In the genomic region with DNA sequence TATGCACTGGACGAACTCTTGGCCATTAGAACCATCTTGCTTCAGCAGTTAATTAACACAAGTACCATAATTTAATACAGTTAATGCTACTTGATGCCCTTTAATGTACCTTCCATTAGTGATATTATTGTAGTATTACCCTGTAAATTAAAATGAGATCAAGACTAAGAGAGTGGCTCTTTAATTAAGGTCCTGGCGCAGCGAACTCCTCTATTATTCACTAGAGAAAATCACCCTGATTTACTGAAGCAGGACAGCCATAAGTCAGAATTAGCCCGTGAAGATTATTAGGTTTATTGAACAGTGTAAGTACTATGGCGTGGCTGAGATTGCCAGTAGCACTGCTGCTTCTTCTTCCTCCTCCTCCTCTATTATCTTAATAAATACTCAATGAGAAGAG, we compare ENCODE assay signal across 16 mouse cellular contexts.
DNase-seq lines count a peak whose midpoint lies in the region; ATAC-seq and TF ChIP-seq lines count a peak whose summit lies in the region.
"Had no signal": no experiment of that assay in that cellular context is flagged by ENCODE, and none has a peak within 500 bp of the region (broad histone marks: within the 10 kb centered on the region; RNA-seq: fewer than 3 reads in every experiment).

No protein-coding gene starts in this region.

- H3K4me1 ChIP-seq in neural tube, embryonic 13.5 days (replicated peaks): 0 out of 2 replicates have a peak, but pooled peaks cover 3% of the 10 kb centered on the region
- no peaks in the 10 kb centered on the region for H3K4me1 ChIP-seq in neural tube, embryonic 15.5 days
- H3K4me1 ChIP-seq: embryonic facial prominence, embryonic 10.5 days; embryonic facial prominence, embryonic 12.5 days; forebrain, embryonic 13.5 days; forebrain, embryonic 15.5 days had no signal

- H3K4me2 ChIP-seq in neural tube, embryonic 13.5 days: no peak overlapping the region
- H3K4me2 ChIP-seq in neural tube, embryonic 15.5 days: no peak overlapping the region
- H3K4me2 ChIP-seq: embryonic facial prominence, embryonic 12.5 days; forebrain, embryonic 13.5 days; forebrain, embryonic 15.5 days had no signal

- ATAC-seq in neural tube, embryonic 13.5 days (ENCODE audit: low read depth): peak; percentile 50; the same call in 1 of the 2 replicates
- peak; percentile 38; the same call in 1 of the 2 replicates for ATAC-seq in neural tube, embryonic 15.5 days (ENCODE audit: low FRiP score)
- ATAC-seq in megakaryocyte, adult 5-6 weeks (ENCODE audit: poor library complexity, severe bottlenecking): no peak
- ATAC-seq: forebrain, embryonic 13.5 days; forebrain, embryonic 15.5 days; forebrain, postnatal 0 days had no signal

- no peak overlapping the region for H3K4me3 ChIP-seq in layer of hippocampus, adult 2 months
- no peak overlapping the region for H3K4me3 ChIP-seq in neural tube, embryonic 13.5 days
- H3K4me3 ChIP-seq in neural tube, embryonic 15.5 days (replicated peaks): no peak overlapping the region
- H3K4me3 ChIP-seq: embryonic facial prominence, embryonic 10.5 days; embryonic facial prominence, embryonic 12.5 days; forebrain, embryonic 13.5 days; forebrain, embryonic 15.5 days had no signal

- no peak overlapping the region for H3K9ac ChIP-seq in neural tube, embryonic 13.5 days
- H3K9ac ChIP-seq in neural tube, embryonic 15.5 days (replicated peaks): no peak overlapping the region
- H3K9ac ChIP-seq: embryonic facial prominence, embryonic 12.5 days; forebrain, embryonic 13.5 days; forebrain, embryonic 15.5 days; forebrain, postnatal 0 days had no signal

- H3K27ac ChIP-seq in layer of hippocampus, adult 2 months: peak overlapping the region; percentile 72; the same call in 1 of the 2 replicates
- no peak overlapping the region for H3K27ac ChIP-seq in neural tube, embryonic 13.5 days (replicated peaks)
- H3K27ac ChIP-seq in neural tube, embryonic 15.5 days (replicated peaks): no peak overlapping the region
- H3K27ac ChIP-seq: embryonic facial prominence, embryonic 10.5 days; embryonic facial prominence, embryonic 12.5 days; forebrain, embryonic 13.5 days; forebrain, embryonic 15.5 days had no signal

- 40% methylated on average over 5 of the region's 5 CpGs for WGBS in neural tube, embryonic 13.5 days
- 46% methylated on average over 5 of the region's 5 CpGs for WGBS in neural tube, embryonic 15.5 days

- TF ChIP-seq CTCF in layer of hippocampus, adult 2 months (conservative IDR thresholded peaks at IDR 0.05): no peak
- no peak for TF ChIP-seq CTCF in brain, embryonic 14.5 days (IDR thresholded peaks at IDR 0.05; ENCODE audit: borderline replicate concordance, extremely low read depth, insufficient read depth, insufficient read length)

- H3K36me3 ChIP-seq in neural tube, embryonic 13.5 days: no peaks in the 10 kb centered on the region
- 0 out of 2 replicates have a peak, but pooled peaks cover 3% of the 10 kb centered on the region for H3K36me3 ChIP-seq in neural tube, embryonic 15.5 days
- H3K36me3 ChIP-seq: embryonic facial prominence, embryonic 10.5 days; embryonic facial prominence, embryonic 12.5 days; forebrain, embryonic 15.5 days had no signal

- TF ChIP-seq POLR2A in brain, embryonic 14.5 days (IDR thresholded peaks at IDR 0.05; ENCODE audit: borderline replicate concordance, extremely low read depth, insufficient read depth, insufficient read length, poor library complexity, severe bottlenecking): no peak

- no peak for DNase-seq in layer of hippocampus, adult 2 months (ENCODE audit: low spot score in 2 of 2)
- DNase-seq in layer of hippocampus, adult 18-20 months (ENCODE audit: low spot score in 2 of 2): no peak
- peak; percentile 29 for DNase-seq in brain, embryonic 14.5 days (ENCODE audit: low read depth)
- no peak for DNase-seq in retina, embryonic 14.5 days (ENCODE audit: low spot score)
- DNase-seq: adrenal gland, adult 2 months; adrenal gland, postnatal 10 days; adrenal gland, postnatal 25 days; cerebellum, postnatal 10 days; forebrain, postnatal 0 days had no signal

- no peaks in the 10 kb centered on the region for H3K27me3 ChIP-seq in neural tube, embryonic 13.5 days
- no peaks in the 10 kb centered on the region for H3K27me3 ChIP-seq in neural tube, embryonic 15.5 days (replicated peaks)
- H3K27me3 ChIP-seq: embryonic facial prominence, embryonic 12.5 days; forebrain, embryonic 13.5 days; forebrain, embryonic 15.5 days had no signal

- H3K9me3 ChIP-seq in neural tube, embryonic 13.5 days: no peaks in the 10 kb centered on the region
- no peaks in the 10 kb centered on the region for H3K9me3 ChIP-seq in neural tube, embryonic 15.5 days (replicated peaks)
- H3K9me3 ChIP-seq: embryonic facial prominence, embryonic 10.5 days; embryonic facial prominence, embryonic 12.5 days; forebrain, embryonic 13.5 days; forebrain, embryonic 15.5 days had no signal
